Mouse (Mus musculus): Measurements from ENCODE around the gene Clasrp. TPM values are rescaled to one million over a fixed set of nuclear protein-coding genes. Genes with fewer than 3 reads are reported as not detected.

The Clasrp gene
- polyA plus RNA-seq, 1 experiment, result 29.0 TPM

DNA sequence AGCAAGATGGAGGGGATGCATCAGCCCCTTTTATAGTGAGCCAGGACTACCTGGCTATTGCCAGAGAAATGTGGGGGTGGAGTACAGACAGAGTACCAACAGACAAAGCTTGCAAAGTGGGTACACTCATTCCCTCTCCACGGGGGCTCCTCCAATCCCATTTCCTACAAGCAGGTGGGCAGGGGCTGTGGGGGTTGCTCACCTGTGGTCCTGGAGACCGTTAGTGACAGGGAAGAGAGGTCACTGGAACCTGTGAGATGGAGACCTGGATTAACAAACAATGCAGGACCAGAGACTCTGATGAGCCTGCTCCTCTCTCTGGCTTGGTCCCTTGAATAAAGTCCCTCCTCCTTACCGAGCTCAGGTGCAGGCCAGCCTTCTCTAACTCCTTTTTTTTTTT is 23.4 kb upstream of the Clasrp start:
- TF ChIP-seq CTCF (conservative IDR thresholded peaks at IDR 0.05; ENCODE audit: insufficient read depth, insufficient read length, low read depth, low read length) (no peak), POLR2A (IDR thresholded peaks at IDR 0.05; ENCODE audit: low read depth, low read length) (no peak)
- Histone ChIP-seq H3K36me3 (ENCODE audit: control insufficient read depth, insufficient read depth, low read length) (no peaks in the 10 kb centered on the region), H3K4me3 (ENCODE audit: insufficient read depth, low read depth, low read length) (no peak overlapping the region), H3K4me1 (ENCODE audit: control insufficient read depth, insufficient read depth, low read length) (no peaks in the 10 kb centered on the region), H3K27me3 (replicated peaks; ENCODE audit: control insufficient read depth, insufficient read depth, low read length) (no peaks in the 10 kb centered on the region), H3K27ac (ENCODE audit: insufficient read depth, low read depth, low read length) (no peak overlapping the region)
- no peak for DNase-seq
- WGBS, result 63% methylated on average over 3 of the region's 3 CpGs

- TF ChIP-seq CTCF (conservative IDR thresholded peaks at IDR 0.05; ENCODE audit: insufficient read depth, insufficient read length, low read depth, low read length) (no peak), POLR2A (IDR thresholded peaks at IDR 0.05; ENCODE audit: low read depth, low read length) (no peak)
- no peak overlapping the region for H3K27ac ChIP-seq (ENCODE audit: insufficient read depth, low read depth, low read length)
- no peaks in the 10 kb centered on the region for H3K27me3 ChIP-seq (replicated peaks; ENCODE audit: control insufficient read depth, insufficient read depth, low read length)
- DNase-seq, result no peak
- no peaks in the 10 kb centered on the region for H3K36me3 ChIP-seq (ENCODE audit: control insufficient read depth, insufficient read depth, low read length)
- no peak overlapping the region for H3K4me3 ChIP-seq (ENCODE audit: insufficient read depth, low read depth, low read length)
- 55% methylated on average over 2 of the region's 2 CpGs for WGBS
- H3K4me1 ChIP-seq (ENCODE audit: control insufficient read depth, insufficient read depth, low read length), result no peaks in the 10 kb centered on the region
Observed at GRCm38 (mm10) chr7:19623433-19623832, 19.1 kb upstream of the Clasrp start.

GRCm38 (mm10) chr7:19622241-19622640 is 18.0 kb upstream of the Clasrp start:
- WGBS, result 81% methylated on average over 6 of the region's 6 CpGs
- H3K27ac ChIP-seq (ENCODE audit: insufficient read depth, low read depth, low read length), result no peak overlapping the region
- H3K4me1 ChIP-seq (ENCODE audit: control insufficient read depth, insufficient read depth, low read length), result no peaks in the 10 kb centered on the region
- H3K4me3 ChIP-seq (ENCODE audit: insufficient read depth, low read depth, low read length), result no peak overlapping the region
- H3K27me3 ChIP-seq (replicated peaks; ENCODE audit: control insufficient read depth, insufficient read depth, low read length), result no peaks in the 10 kb centered on the region
- no peaks in the 10 kb centered on the region for H3K36me3 ChIP-seq (ENCODE audit: control insufficient read depth, insufficient read depth, low read length)
- no peak for DNase-seq
- TF ChIP-seq POLR2A (IDR thresholded peaks at IDR 0.05; ENCODE audit: low read depth, low read length) (no peak), CTCF (conservative IDR thresholded peaks at IDR 0.05; ENCODE audit: insufficient read depth, insufficient read length, low read depth, low read length) (no peak)

- H3K36me3 ChIP-seq (ENCODE audit: control insufficient read depth, insufficient read depth, low read length), result no peaks in the 10 kb centered on the region
- H3K4me3 ChIP-seq (ENCODE audit: insufficient read depth, low read depth, low read length), result no peak overlapping the region
- WGBS, result 97% methylated on average over 7 of the region's 7 CpGs
- H3K4me1 ChIP-seq (ENCODE audit: control insufficient read depth, insufficient read depth, low read length), result no peaks in the 10 kb centered on the region
- TF ChIP-seq CTCF (conservative IDR thresholded peaks at IDR 0.05; ENCODE audit: insufficient read depth, insufficient read length, low read depth, low read length) (no peak), POLR2A (IDR thresholded peaks at IDR 0.05; ENCODE audit: low read depth, low read length) (no peak)
- DNase-seq, result no peak
- H3K27ac ChIP-seq (ENCODE audit: insufficient read depth, low read depth, low read length), result no peak overlapping the region
- no peaks in the 10 kb centered on the region for H3K27me3 ChIP-seq (replicated peaks; ENCODE audit: control insufficient read depth, insufficient read depth, low read length)
Observed at GRCm38 (mm10) chr7:19620811-19621210, 16.5 kb upstream of the Clasrp start.

DNA sequence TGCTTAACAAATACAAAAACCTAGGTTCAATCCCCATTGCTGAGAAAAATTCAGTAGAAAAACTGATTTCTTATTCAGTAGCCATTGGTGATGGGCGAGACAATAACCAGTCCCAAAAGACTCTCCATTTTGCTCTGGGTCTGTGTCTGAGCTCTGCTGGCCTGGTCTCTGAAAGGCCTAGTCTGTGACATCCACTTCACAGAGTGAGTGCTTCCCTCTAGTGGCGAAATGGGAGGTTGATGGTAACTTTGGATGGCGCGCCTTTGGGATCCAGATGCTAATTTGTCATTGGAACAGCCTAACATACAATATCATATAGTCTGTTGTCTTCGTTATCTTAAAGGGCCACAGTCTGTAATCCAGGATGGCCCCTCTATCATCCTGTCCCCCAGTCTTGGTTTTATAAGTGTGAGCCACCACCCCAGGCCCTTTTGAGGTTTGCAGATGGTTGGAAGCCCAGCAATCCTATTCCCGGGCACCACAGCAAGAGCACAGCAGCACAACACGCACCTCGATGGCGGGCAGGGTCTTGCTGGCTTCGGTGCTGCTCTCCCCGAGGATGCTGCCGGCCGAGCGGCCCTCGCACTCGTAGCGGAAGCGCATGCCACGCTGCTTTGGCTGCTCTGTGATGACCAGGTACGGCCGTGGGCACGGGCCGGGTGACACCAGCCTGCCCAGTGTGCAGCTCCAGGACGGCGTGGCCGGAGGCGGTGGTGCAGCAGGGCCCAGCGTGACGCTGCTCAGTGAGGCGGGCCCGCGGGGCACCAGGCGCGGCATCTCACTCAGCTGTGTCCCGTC is 14.9 kb upstream of the Clasrp start:
- Histone ChIP-seq H3K27ac (ENCODE audit: insufficient read depth, low read depth, low read length) (no peak overlapping the region), H3K4me3 (ENCODE audit: insufficient read depth, low read depth, low read length) (no peak overlapping the region), H3K27me3 (replicated peaks; ENCODE audit: control insufficient read depth, insufficient read depth, low read length) (no peaks in the 10 kb centered on the region), H3K36me3 (ENCODE audit: control insufficient read depth, insufficient read depth, low read length) (no peaks in the 10 kb centered on the region), H3K4me1 (ENCODE audit: control insufficient read depth, insufficient read depth, low read length) (no peaks in the 10 kb centered on the region)
- no peak for TF ChIP-seq POLR2A (IDR thresholded peaks at IDR 0.05; ENCODE audit: low read depth, low read length)
- peak; percentile 89 for TF ChIP-seq CTCF (conservative IDR thresholded peaks at IDR 0.05; ENCODE audit: insufficient read depth, insufficient read length, low read depth, low read length)
- 18% methylated on average over 35 of the region's 35 CpGs for WGBS
- DNase-seq, result peak; percentile 87

DNA sequence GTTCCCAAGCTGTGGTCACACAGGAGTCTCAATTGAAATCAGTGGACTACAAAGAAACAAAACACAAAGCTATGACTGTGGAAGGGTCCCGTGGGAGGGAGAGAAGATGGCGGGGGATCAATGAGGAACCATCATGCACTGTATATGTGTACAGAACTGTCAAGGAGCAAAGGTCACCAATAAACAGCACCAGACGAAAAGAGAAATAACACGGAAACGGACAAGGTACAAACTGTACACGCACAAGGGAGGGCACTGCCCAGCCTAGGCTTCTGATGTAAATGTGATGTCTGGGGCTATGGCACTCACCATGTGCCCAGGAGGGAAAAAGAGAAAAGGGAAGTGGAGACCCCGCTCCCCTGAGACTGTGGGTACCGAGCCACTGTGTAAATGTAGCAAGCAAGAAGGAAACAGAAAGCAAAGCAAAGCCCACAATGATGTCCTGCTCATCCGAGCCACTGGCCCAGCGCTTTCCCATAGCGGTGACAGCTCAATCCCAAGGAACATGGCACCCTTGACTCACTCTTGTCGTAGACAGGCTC is 10.8 kb upstream of the Clasrp start:
- Histone ChIP-seq H3K4me3 (ENCODE audit: insufficient read depth, low read depth, low read length) (no peak overlapping the region), H3K4me1 (ENCODE audit: control insufficient read depth, insufficient read depth, low read length) (no peaks in the 10 kb centered on the region), H3K27ac (ENCODE audit: insufficient read depth, low read depth, low read length) (no peak overlapping the region), H3K27me3 (replicated peaks; ENCODE audit: control insufficient read depth, insufficient read depth, low read length) (no peaks in the 10 kb centered on the region), H3K36me3 (ENCODE audit: control insufficient read depth, insufficient read depth, low read length) (peaks cover 1% of the 10 kb centered on the region; the same call in 1 of the 2 replicates)
- 84% methylated on average over 12 of the region's 12 CpGs for WGBS
- DNase-seq, result no peak
- TF ChIP-seq CTCF (conservative IDR thresholded peaks at IDR 0.05; ENCODE audit: insufficient read depth, insufficient read length, low read depth, low read length) (no peak), POLR2A (IDR thresholded peaks at IDR 0.05; ENCODE audit: low read depth, low read length) (no peak)

- H3K27ac ChIP-seq (ENCODE audit: insufficient read depth, low read depth, low read length), result no peak overlapping the region
- no peaks in the 10 kb centered on the region for H3K4me1 ChIP-seq (ENCODE audit: control insufficient read depth, insufficient read depth, low read length)
- no peaks in the 10 kb centered on the region for H3K27me3 ChIP-seq (replicated peaks; ENCODE audit: control insufficient read depth, insufficient read depth, low read length)
- no peak overlapping the region for H3K4me3 ChIP-seq (ENCODE audit: insufficient read depth, low read depth, low read length)
- TF ChIP-seq CTCF (conservative IDR thresholded peaks at IDR 0.05; ENCODE audit: insufficient read depth, insufficient read length, low read depth, low read length) (no peak), POLR2A (IDR thresholded peaks at IDR 0.05; ENCODE audit: low read depth, low read length) (no peak)
- H3K36me3 ChIP-seq (ENCODE audit: control insufficient read depth, insufficient read depth, low read length), result peaks cover 1% of the 10 kb centered on the region; the same call in 1 of the 2 replicates
- no peak for DNase-seq
- WGBS, result 83% methylated on average over 5 of the region's 5 CpGs
Observed at GRCm38 (mm10) chr7:19610969-19611368, 6.7 kb upstream of the Clasrp start.
